Mouse (Mus musculus): Measurements from ENCODE around the gene Sash1.

GRCm38 (mm10) chr10:8757429-8757931, 128.4 kb downstream of the Sash1 start:
- TF ChIP-seq MYOD1 (IDR thresholded peaks at IDR 0.05; ENCODE audit: control insufficient read depth, insufficient read length, low read depth) (no peak), MAX (IDR thresholded peaks at IDR 0.05) (no peak), MYOG (IDR thresholded peaks at IDR 0.05; ENCODE audit: control insufficient read depth, extremely low read depth, insufficient read length) (no peak), USF1 (IDR thresholded peaks at IDR 0.05; ENCODE audit: low read depth) (no peak), CEBPB (IDR thresholded peaks at IDR 0.05; ENCODE audit: low read depth) (no peak), CTCF (IDR thresholded peaks at IDR 0.05; ENCODE audit: control insufficient read depth, insufficient read depth, insufficient read length) (no peak)

All from C2C12 (cell line).